12 mouse cellular contexts compared by ENCODE assay signal in the genomic region with DNA sequence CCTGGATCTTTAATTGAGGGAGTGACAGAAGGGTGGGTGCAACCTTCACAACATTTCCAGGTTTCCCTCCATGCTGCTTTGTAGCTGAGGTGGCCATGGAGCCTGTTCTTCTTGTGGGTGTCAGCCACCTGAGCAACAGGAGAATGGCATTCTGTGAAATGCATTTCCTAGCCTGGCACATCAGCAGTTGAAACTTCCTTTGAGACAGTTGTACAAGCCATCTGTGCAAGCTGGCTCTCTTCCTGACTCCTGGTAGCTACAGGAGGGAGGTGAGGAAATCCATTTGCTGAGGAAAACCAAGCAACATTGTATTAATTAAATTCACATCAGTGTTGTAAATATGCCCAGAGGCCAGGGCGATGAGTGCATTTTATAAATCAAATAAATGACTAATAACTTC.
DNase-seq lines count a peak whose midpoint lies in the region; ATAC-seq and TF ChIP-seq lines count a peak whose summit lies in the region.
"Had no signal": no experiment of that assay in that cellular context is flagged by ENCODE, and none has a peak within 500 bp of the region (broad histone marks: within the 10 kb centered on the region; RNA-seq: fewer than 3 reads in every experiment).

No protein-coding gene starts in this region.

- no peak overlapping the region for H3K9ac ChIP-seq in hindbrain, embryonic 16.5 days (ENCODE audit: low read depth, low read length)
- H3K9ac ChIP-seq in hindbrain, embryonic 13.5 days = no peak overlapping the region
- no peak overlapping the region for H3K9ac ChIP-seq in liver, postnatal 0 days (replicated peaks)
- H3K9ac ChIP-seq: hindbrain, embryonic 15.5 days; limb, embryonic 13.5 days had no signal

- no peaks in the 10 kb centered on the region for H3K4me1 ChIP-seq in hindbrain, embryonic 16.5 days (ENCODE audit: control insufficient read depth, insufficient read depth, low read depth, low read length)
- no peaks in the 10 kb centered on the region for H3K4me1 ChIP-seq in hindbrain, embryonic 13.5 days (replicated peaks)
- no peaks in the 10 kb centered on the region for H3K4me1 ChIP-seq in liver, postnatal 0 days (ENCODE audit: insufficient read depth)
- H3K4me1 ChIP-seq: hindbrain, embryonic 15.5 days had no signal

- no peaks in the 10 kb centered on the region for H3K9me3 ChIP-seq in hindbrain, embryonic 16.5 days (ENCODE audit: control insufficient read depth, low read length)
- H3K9me3 ChIP-seq in hindbrain, embryonic 13.5 days = no peaks in the 10 kb centered on the region
- 0 out of 2 replicates have a peak, but pooled peaks cover 2% of the 10 kb centered on the region for H3K9me3 ChIP-seq in liver, postnatal 0 days (ENCODE audit: low read length)
- H3K9me3 ChIP-seq: hindbrain, embryonic 15.5 days; limb, embryonic 13.5 days had no signal

- no peaks in the 10 kb centered on the region for H3K36me3 ChIP-seq in hindbrain, embryonic 16.5 days (ENCODE audit: control insufficient read depth, insufficient read depth, low read length)
- H3K36me3 ChIP-seq in hindbrain, embryonic 13.5 days = no peaks in the 10 kb centered on the region
- no peaks in the 10 kb centered on the region for H3K36me3 ChIP-seq in liver, postnatal 0 days (replicated peaks; ENCODE audit: insufficient read depth, low read length)
- H3K36me3 ChIP-seq: hindbrain, embryonic 15.5 days; limb, embryonic 13.5 days had no signal

- WGBS in hindbrain, embryonic 16.5 days = 78% methylated on average over 1 of the region's 1 CpGs
- 83% methylated on average over 1 of the region's 1 CpGs for WGBS in hindbrain, embryonic 13.5 days
- 77% methylated on average over 1 of the region's 1 CpGs for WGBS in liver, postnatal 0 days (ENCODE audit: insufficient replicate concordance)

- no peak for TF ChIP-seq EP300 in liver, postnatal 0 days (IDR thresholded peaks at IDR 0.05; ENCODE audit: low read depth)

- H3K27me3 ChIP-seq in hindbrain, embryonic 16.5 days (replicated peaks; ENCODE audit: control insufficient read depth, insufficient read depth, low read length) = no peaks in the 10 kb centered on the region
- no peaks in the 10 kb centered on the region for H3K27me3 ChIP-seq in hindbrain, embryonic 13.5 days
- H3K27me3 ChIP-seq in liver, postnatal 0 days (ENCODE audit: insufficient read depth, low read length) = no peaks in the 10 kb centered on the region
- H3K27me3 ChIP-seq: hindbrain, embryonic 15.5 days; limb, embryonic 13.5 days had no signal

- no peak for TF ChIP-seq CTCF in liver, postnatal 0 days (IDR thresholded peaks at IDR 0.05; ENCODE audit: low read depth)

- DNase-seq in cerebellum, adult 9-10 months = peak; percentile 65
- DNase-seq in layer of hippocampus, adult 9-10 months (ENCODE audit: low spot score) = peak; percentile 77
- peak; percentile 51 to 73 for DNase-seq in right cerebral cortex, adult 2 months (ENCODE audit: low spot score in 2 of 2)
- no peak for DNase-seq in urinary bladder, postnatal 4 days (ENCODE audit: low spot score in 2 of 2)
- DNase-seq in liver, postnatal 0 days = no peak
- DNase-seq: B cell, adult 2 months; heart, adult 18-20 months had no signal

- no peak overlapping the region for H3K4me2 ChIP-seq in hindbrain, embryonic 16.5 days (ENCODE audit: low read length)
- H3K4me2 ChIP-seq in hindbrain, embryonic 13.5 days = no peak overlapping the region
- H3K4me2 ChIP-seq in liver, postnatal 0 days (ENCODE audit: low read depth, low read length) = no peak overlapping the region
- H3K4me2 ChIP-seq: hindbrain, embryonic 15.5 days; limb, embryonic 13.5 days had no signal

- no peak overlapping the region for H3K4me3 ChIP-seq in hindbrain, embryonic 16.5 days (ENCODE audit: low read length)
- no peak overlapping the region for H3K4me3 ChIP-seq in hindbrain, embryonic 13.5 days
- H3K4me3 ChIP-seq in liver, postnatal 0 days (ENCODE audit: low read depth, low read length) = no peak overlapping the region
- H3K4me3 ChIP-seq: hindbrain, embryonic 15.5 days; limb, embryonic 13.5 days had no signal

- ATAC-seq in hindbrain, embryonic 16.5 days = peak; percentile 50; the same call in 1 of the 2 replicates
- ATAC-seq in hindbrain, embryonic 13.5 days (ENCODE audit: low FRiP score) = no peak
- ATAC-seq in liver, postnatal 0 days = no peak
- ATAC-seq in megakaryocyte, adult 5-6 weeks (ENCODE audit: poor library complexity, severe bottlenecking) = no peak

- H3K27ac ChIP-seq in hindbrain, embryonic 16.5 days (ENCODE audit: low read depth, low read length) = no peak overlapping the region
- H3K27ac ChIP-seq in hindbrain, embryonic 13.5 days = no peak overlapping the region
- no peak overlapping the region for H3K27ac ChIP-seq in liver, postnatal 0 days (ENCODE audit: low read depth)
- H3K27ac ChIP-seq: hindbrain, embryonic 15.5 days; limb, embryonic 13.5 days had no signal

Comparison
In these comparisons a context has a peak if more than half of its experiments do, and no peak if none do; other contexts are left out.
1. DNase-seq: peak in cerebellum, adult 9-10 months (single experiment), layer of hippocampus, adult 9-10 months (single experiment) and right cerebral cortex, adult 2 months (2 of 2); none in urinary bladder, postnatal 4 days (0 of 2) and liver, postnatal 0 days (single experiment).